Mouse (Mus musculus): Measurements from ENCODE around the gene Gm12355. TPM values are rescaled to one million over a fixed set of nuclear protein-coding genes. Genes with fewer than 3 reads are reported as not detected.
A peak's percentile ranks its signal among the peaks of the same experiment; 100 is the strongest.
"Not testable (repeated sequence)": the region's sequence is repeated elsewhere in the genome, so short reads cannot be mapped to it uniquely, and the experiment has no call there.

The Gm12355 gene
- total and polyA plus RNA-seq, 3 experiments = 7.9 to 10.8 TPM; not detected in 1

- Histone ChIP-seq H3K4me1 (ENCODE audit: control insufficient read depth, insufficient read depth, low read length) (no peaks in the 10 kb centered on the region), H3K4me3 (no peak overlapping the region), H3K27me3 (ENCODE audit: control insufficient read depth, insufficient read depth, low read length) (no peaks in the 10 kb centered on the region), H3K36me3 (ENCODE audit: control insufficient read depth, insufficient read depth, low read length) (no peaks in the 10 kb centered on the region), H3K27ac (no peak overlapping the region), H3K9ac (ENCODE audit: low read depth, low read length) (no peak overlapping the region), H3K79me2 (replicated peaks; ENCODE audit: control insufficient read depth, insufficient read depth, low read length) (no peaks in the 10 kb centered on the region)
- intact Hi-C loops (cut with DNase I) = no loop called here
- no peak for TF ChIP-seq EP300 (IDR thresholded peaks at IDR 0.05; ENCODE audit: insufficient read depth, low read depth, low read length)
- no peak for TF ChIP-seq CTCF (IDR thresholded peaks at IDR 0.05)
- no peak for TF ChIP-seq POLR2A (IDR thresholded peaks at IDR 0.05; ENCODE audit: insufficient read depth, low read depth, low read length)
- no peak for DNase-seq
- WGBS = 46% methylated on average over 5 of the region's 5 CpGs
These were observed 14.6 kb upstream of the Gm12355 start for GRCm38 (mm10) chr11:98640091-98640490.

- no peak for TF ChIP-seq CTCF (IDR thresholded peaks at IDR 0.05)
- no peak for TF ChIP-seq POLR2A (IDR thresholded peaks at IDR 0.05; ENCODE audit: insufficient read depth, low read depth, low read length)
- TF ChIP-seq EP300 (IDR thresholded peaks at IDR 0.05; ENCODE audit: insufficient read depth, low read depth, low read length) = no peak
- no peaks in the 10 kb centered on the region for H3K27me3 ChIP-seq (ENCODE audit: control insufficient read depth, insufficient read depth, low read length)
- intact Hi-C loops (cut with DNase I) = no loop called here
- H3K4me3 ChIP-seq = no peak overlapping the region
- no peaks in the 10 kb centered on the region for H3K79me2 ChIP-seq (replicated peaks; ENCODE audit: control insufficient read depth, insufficient read depth, low read length)
- no peak overlapping the region for H3K27ac ChIP-seq
- no peaks in the 10 kb centered on the region for H3K36me3 ChIP-seq (ENCODE audit: control insufficient read depth, insufficient read depth, low read length)
- no peak for DNase-seq
- no peak overlapping the region for H3K9ac ChIP-seq (ENCODE audit: low read depth, low read length)
- 71% methylated on average over 1 of the region's 1 CpGs for WGBS
- H3K4me1 ChIP-seq (ENCODE audit: control insufficient read depth, insufficient read depth, low read length) = no peaks in the 10 kb centered on the region
These were observed 12.0 kb upstream of the Gm12355 start for GRCm38 (mm10) chr11:98637501-98637900.

- DNase-seq; H3K9ac ChIP-seq (ENCODE audit: low read depth, low read length); H3K27ac ChIP-seq; H3K79me2 ChIP-seq (replicated peaks; ENCODE audit: control insufficient read depth, insufficient read depth, low read length); H3K4me3 ChIP-seq; H3K36me3 ChIP-seq (ENCODE audit: control insufficient read depth, insufficient read depth, low read length); H3K4me1 ChIP-seq (ENCODE audit: control insufficient read depth, insufficient read depth, low read length); H3K27me3 ChIP-seq (ENCODE audit: control insufficient read depth, insufficient read depth, low read length): not testable (repeated sequence)
- peak; percentile 44 for TF ChIP-seq CTCF (IDR thresholded peaks at IDR 0.05)
- intact Hi-C loops (cut with DNase I) = loop anchor here (1.0 kb wide), 1 partner anchor 20 kb away; no protein-coding TSS in a partner anchor
- 28% methylated on average over 10 of the region's 10 CpGs for WGBS
These were observed 10.0 kb upstream of the Gm12355 start for GRCm38 (mm10) chr11:98635312-98635970.

GRCm38 (mm10) chr11:98630646-98631045, 5.2 kb upstream of the Gm12355 start:
- intact Hi-C loops (cut with DNase I) = no loop called here
- no peak for DNase-seq
- H3K36me3 ChIP-seq (ENCODE audit: control insufficient read depth, insufficient read depth, low read length) = no peaks in the 10 kb centered on the region
- no peak overlapping the region for H3K27ac ChIP-seq
- H3K4me1 ChIP-seq (ENCODE audit: control insufficient read depth, insufficient read depth, low read length) = no peaks in the 10 kb centered on the region
- no peak overlapping the region for H3K9ac ChIP-seq (ENCODE audit: low read depth, low read length)
- no peaks in the 10 kb centered on the region for H3K27me3 ChIP-seq (ENCODE audit: control insufficient read depth, insufficient read depth, low read length)
- WGBS = 80% methylated on average over 5 of the region's 5 CpGs
- H3K4me3 ChIP-seq = no peak overlapping the region
- TF ChIP-seq CTCF (IDR thresholded peaks at IDR 0.05) (no peak), EP300 (IDR thresholded peaks at IDR 0.05; ENCODE audit: insufficient read depth, low read depth, low read length) (no peak), POLR2A (IDR thresholded peaks at IDR 0.05; ENCODE audit: insufficient read depth, low read depth, low read length) (no peak)
- H3K79me2 ChIP-seq (replicated peaks; ENCODE audit: control insufficient read depth, insufficient read depth, low read length) = no peaks in the 10 kb centered on the region

- DNase-seq = no peak
- Histone ChIP-seq H3K79me2 (replicated peaks; ENCODE audit: control insufficient read depth, insufficient read depth, low read length) (no peaks in the 10 kb centered on the region), H3K27ac (no peak overlapping the region), H3K9ac (ENCODE audit: low read depth, low read length) (no peak overlapping the region), H3K36me3 (ENCODE audit: control insufficient read depth, insufficient read depth, low read length) (no peaks in the 10 kb centered on the region), H3K27me3 (ENCODE audit: control insufficient read depth, insufficient read depth, low read length) (no peaks in the 10 kb centered on the region), H3K4me3 (no peak overlapping the region), H3K4me1 (ENCODE audit: control insufficient read depth, insufficient read depth, low read length) (no peaks in the 10 kb centered on the region)
- no peak for TF ChIP-seq CTCF (IDR thresholded peaks at IDR 0.05)
- TF ChIP-seq EP300 (IDR thresholded peaks at IDR 0.05; ENCODE audit: insufficient read depth, low read depth, low read length) = no peak
- TF ChIP-seq POLR2A (IDR thresholded peaks at IDR 0.05; ENCODE audit: insufficient read depth, low read depth, low read length) = no peak
- intact Hi-C loops (cut with DNase I) = no loop called here
- 85% methylated on average over 3 of the region's 3 CpGs for WGBS
These were observed 3.2 kb upstream of the Gm12355 start for GRCm38 (mm10) chr11:98628706-98629105.

- H3K4me3 ChIP-seq; H3K9ac ChIP-seq (ENCODE audit: low read depth, low read length); intact Hi-C loops (cut with DNase I); DNase-seq; H3K79me2 ChIP-seq (replicated peaks; ENCODE audit: control insufficient read depth, insufficient read depth, low read length); H3K27me3 ChIP-seq (ENCODE audit: control insufficient read depth, insufficient read depth, low read length); H3K36me3 ChIP-seq (ENCODE audit: control insufficient read depth, insufficient read depth, low read length); H3K4me1 ChIP-seq (ENCODE audit: control insufficient read depth, insufficient read depth, low read length); H3K27ac ChIP-seq: not testable (repeated sequence)
- 79% methylated on average over 2 of the region's 2 CpGs for WGBS
These were observed 1.1 kb downstream of the Gm12355 start for GRCm38 (mm10) chr11:98624381-98624780.

GRCm38 (mm10) chr11:98623981-98624380, 1.5 kb downstream of the Gm12355 start:
- H3K9ac ChIP-seq (ENCODE audit: low read depth, low read length); H3K27me3 ChIP-seq (ENCODE audit: control insufficient read depth, insufficient read depth, low read length); intact Hi-C loops (cut with DNase I); H3K36me3 ChIP-seq (ENCODE audit: control insufficient read depth, insufficient read depth, low read length); H3K4me3 ChIP-seq; H3K4me1 ChIP-seq (ENCODE audit: control insufficient read depth, insufficient read depth, low read length); H3K79me2 ChIP-seq (replicated peaks; ENCODE audit: control insufficient read depth, insufficient read depth, low read length); DNase-seq; H3K27ac ChIP-seq: not testable (repeated sequence)
- WGBS = 66% methylated on average over 6 of the region's 6 CpGs
